Mouse (Mus musculus) megakaryocyte, adult 5-6 weeks (primary cell): ENCODE measurements around the gene Wiz. TPM values are rescaled to one million over a fixed set of nuclear protein-coding genes. Genes with fewer than 3 reads are reported as not detected.

Experiments used
- ATAC-seq: 2 replicates; pipeline ENCODE4 v1.8.0; 2016; ENCODE audit warnings: mild to moderate bottlenecking, inconsistent platforms; ENCODE audit not compliant: poor library complexity, severe bottlenecking
- total RNA-seq, 2 experiments: library from RNA; stranded (forward) in 1 of 2; stranded (reverse) in 1 of 2; fragments of 153-499, 151-499 nt in 1 of 2; fragments of 221-1000, 200-1000 nt in 1 of 2; gene quantifications; 2 replicates each; pipeline versions ENCODE4 v1.2.3 to v1.2.4; 2015 to 2017

The Wiz gene
- 17.2 and 23.0 TPM in 2 replicates for total RNA-seq (2015)
- 4.9 and 5.9 TPM in 2 replicates for total RNA-seq (2017)

DNA sequence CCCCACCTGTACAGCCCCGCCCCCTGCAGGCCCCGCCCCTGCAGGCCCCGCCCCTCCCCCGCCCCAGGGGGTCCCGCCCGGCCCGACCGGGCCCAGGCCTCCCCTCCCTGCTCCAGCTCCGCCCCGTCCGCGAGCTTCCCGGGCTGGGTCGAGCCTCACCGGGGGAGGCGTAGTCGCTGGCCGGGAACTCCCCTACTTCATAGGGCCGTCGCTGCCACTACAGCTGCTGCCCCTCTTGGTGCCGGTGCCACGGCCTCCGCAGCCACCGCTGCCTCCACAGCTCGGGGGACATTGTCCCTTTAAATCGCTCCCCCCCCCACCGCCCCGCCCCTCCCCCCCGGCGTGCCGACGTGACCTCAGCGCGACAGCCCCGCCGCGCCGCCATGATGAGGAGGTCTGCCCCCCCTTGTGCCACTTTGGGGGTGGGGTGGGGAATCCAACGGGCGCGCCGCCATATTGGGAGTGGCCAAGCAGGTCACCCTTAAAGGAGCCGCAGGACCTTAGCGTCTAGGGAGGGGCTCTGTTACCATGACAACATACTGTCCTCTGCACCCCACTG lies at the start of gene Wiz:
TSS of gene Wiz (minus strand) at position 339 of the 559 bp plus-strand sequence.
- peak; percentile 90 for ATAC-seq

DNA sequence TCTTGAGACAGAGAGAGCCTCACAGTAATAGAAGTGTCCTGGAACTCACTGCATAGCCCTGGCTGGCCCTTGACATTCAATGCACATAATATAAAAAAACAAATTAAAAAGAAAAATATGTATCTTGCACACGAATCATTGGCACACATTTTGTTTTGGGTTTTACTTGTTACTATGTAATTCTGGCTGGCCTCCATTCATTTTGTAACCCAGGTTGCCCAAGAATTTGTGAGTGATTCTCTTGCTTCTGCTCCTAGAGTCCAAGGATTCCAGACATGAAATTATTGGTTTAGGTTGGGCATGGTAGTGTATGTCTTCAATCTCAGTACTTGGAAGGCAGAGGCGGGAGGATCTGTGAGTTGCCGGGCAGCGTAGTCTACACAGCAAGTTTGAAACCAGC lies 47.9 kb upstream of the Wiz start:
- no peak for ATAC-seq

DNA sequence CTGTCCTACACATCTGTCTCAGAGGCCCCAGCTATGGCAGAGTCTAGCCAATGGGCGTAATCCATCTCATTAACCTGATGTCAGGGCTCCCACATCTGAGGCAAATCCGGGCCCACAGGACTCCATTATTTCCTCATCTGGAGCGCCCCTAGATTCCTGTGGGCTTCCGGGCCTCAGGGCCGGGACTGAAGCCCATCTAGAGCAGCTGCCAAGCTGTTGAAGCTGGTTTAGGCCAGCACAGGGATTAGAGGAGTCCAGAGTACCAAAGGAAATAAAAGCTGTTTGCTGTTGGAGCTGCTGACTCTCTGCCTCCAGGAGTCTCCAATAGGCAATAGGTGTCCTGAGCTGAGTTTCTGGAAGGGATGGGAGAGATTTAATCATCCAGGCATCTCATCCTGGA lies 45.9 kb upstream of the Wiz start:
- no peak for ATAC-seq

DNA sequence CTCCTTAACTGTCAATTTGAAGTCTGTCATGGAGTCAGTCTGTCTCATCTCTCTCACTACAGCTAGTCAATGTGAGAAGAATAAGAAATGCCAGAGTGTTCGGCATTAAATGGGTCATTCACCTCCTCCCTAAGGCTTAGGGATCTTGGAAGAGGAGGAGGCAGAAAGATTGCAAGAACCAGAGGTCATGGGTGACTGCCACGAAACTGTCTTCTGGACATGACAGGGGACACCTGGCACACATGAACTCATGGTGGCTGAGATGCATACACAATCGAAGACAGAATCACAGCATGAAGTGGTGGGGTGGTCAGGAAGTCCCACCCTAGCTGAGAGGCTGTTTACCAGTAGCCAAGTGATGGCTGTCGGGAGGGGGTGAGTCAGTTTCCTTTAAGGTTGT lies 45.1 kb upstream of the Wiz start:
- ATAC-seq = no peak

DNA sequence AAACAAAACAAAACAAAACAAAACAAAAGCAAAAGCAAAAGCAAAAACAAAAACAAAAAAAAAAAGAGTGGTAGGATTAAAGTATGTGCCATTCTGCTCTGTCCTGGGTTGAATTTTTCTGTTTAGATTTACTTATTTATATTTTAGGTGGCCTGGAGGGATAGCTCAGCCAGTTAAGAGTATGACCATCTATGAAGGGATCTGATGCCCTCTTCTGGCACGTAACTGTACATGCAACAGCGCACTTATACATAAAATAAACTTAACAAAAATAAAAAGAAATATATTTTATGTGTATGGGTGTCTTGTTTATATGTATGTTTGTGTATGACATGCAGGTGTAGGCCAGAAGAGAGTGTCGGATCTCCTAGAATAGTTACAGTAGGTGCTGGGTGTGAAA lies 42.7 kb upstream of the Wiz start:
- peak; percentile 62; the same call in 1 of the 2 replicates for ATAC-seq

DNA sequence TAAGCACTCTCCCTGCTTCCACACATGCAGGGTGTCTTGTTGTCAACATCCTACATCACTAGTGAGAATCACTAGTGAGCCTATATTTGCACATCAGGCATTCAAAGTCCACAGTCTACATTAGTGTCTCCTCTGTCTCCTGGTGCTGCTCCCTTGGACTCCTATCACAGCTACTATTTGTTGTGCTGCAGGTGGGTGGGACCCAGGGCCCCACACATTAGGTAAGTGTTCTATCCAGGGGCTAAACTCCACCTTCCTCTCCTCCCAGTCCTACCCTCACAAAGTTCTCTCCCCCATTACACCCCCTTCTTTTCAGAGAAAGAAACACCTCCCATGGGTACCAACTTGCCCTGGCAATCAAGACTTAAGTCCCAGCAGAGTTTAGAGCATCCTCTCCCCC lies 37.4 kb upstream of the Wiz start:
- ATAC-seq = no peak

DNA sequence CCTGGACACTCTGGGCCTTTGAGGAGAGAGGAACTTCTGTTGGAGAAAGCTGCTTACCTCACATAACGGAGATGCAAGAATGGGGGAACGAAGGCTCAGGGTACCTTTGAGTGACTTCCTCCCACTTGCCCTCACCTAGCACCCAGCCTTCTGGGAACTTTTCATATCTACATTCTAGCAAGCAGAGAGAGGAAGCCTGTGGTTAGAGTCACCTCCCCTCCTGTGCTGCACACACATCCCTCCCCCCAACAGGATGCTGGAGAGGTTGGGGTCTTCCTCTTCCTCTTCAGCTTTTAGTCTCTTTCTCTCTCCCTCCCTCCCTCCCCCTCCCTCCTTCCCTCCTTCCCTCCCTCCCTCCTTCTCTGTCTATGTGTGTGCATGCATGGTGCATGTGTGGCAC lies 34.8 kb upstream of the Wiz start, which contains the start of gene Pglyrp2:
TSS of gene Pglyrp2 (minus strand) at position 134 of the 400 bp plus-strand sequence.
- ATAC-seq = peak; percentile 68

DNA sequence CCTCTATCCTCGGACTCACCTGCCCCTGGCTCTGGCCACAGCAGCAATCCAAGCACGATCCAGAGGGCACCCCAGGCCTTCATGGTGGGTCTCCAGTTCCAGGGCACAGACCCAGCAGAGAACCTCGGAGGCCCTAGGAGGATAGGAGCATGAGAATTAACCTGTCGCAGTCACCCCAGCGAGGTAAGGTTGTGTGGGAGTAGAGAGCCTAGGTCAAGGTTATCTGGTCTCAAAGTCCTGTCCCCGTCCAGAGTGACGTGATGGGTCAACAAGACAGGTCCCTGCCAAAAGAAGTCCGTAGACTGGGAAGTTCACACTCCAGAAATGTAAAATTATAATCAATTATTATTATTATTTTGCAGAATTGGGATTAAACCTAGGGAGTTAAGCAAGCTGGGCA lies 31.5 kb upstream of the Wiz start:
- ATAC-seq = no peak

DNA sequence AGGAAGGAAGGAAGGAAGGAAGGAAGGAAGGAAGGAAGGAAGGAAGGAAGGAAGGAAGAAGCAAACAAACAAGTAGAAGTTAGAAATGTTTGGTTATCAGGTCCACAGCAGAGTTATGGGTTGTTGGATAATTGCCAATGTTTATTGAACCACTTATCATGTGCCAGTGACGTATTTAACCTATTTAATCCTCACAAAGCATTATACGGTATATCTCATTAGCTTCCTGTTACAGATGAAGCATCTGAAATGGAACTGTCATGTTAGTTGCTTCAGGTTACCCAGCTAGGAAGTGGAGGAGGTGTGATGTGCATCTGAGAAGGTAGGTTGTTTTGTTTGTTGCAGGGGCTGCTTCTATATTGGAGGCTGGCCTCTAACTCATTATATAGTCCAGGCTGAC lies 30.8 kb upstream of the Wiz start:
- no peak for ATAC-seq

DNA sequence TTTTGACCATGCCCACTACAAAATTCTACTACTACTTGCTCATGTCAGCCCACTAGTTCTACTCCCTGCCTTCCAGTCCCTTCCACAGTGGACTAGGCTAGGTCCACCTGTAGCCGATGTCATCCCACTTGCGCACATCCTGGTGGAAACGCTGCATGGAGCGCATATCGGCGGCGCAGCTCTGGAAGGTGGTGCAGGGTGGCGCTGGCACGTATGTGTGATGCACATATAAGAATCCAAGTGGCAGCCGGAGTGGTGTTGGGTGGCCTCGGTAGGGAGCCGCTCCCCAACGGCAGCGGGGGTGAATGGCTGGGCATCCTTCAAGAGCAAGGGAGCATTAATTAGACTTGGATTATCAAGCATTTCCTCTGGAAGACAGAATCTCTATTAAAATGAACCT lies 27.5 kb upstream of the Wiz start:
- no peak for ATAC-seq

DNA sequence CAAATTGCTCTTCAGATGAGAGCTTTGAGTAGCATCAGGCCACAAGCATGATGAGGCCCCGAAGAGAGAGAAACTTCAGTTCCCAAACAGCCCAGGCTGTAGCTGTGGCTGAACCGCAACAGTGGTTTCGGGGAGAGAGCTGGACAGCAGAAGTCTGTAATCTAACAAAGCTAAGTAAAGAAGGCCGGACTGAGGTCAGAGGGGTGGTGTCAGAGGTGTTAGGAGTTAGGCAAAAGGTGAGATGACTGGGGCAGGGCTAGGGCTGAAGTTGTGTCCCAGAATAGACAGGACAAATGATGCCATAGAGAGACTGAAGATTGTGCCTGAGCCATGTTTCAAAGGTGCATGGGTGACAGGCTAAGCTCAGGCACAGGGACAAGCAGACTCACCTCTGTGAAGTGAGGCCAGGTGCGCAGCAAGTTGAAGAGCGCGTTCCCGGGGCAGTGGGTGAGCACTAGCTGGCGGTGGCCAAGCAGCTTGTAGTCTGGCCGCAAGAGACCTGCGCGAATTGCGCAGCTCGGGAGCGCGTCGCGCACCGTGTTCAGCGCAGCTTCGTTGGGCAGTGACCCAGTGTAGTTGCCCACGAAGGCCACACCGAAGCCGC lies 26.3 kb upstream of the Wiz start:
- ATAC-seq = no peak

DNA sequence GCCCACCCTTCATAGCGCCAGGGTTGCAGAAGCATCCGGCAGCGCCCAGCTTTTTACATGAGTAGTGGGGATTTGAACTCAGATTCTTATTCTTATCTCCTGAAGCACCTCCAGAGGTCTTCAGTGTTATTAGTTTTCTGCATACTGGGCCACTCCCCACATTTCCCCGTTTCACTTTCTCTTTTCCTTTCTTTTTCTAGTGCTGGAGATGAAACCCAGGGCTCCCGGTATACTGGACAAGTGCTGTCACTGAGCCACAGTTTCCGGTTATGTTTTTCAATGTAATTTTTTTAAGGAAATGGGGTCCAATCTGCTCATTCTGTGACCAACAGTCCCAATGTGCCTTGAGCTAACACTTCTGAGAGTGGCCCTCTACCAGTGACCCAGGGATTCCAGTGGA lies 22.7 kb upstream of the Wiz start:
- peak; percentile 38; the same call in 1 of the 2 replicates for ATAC-seq

DNA sequence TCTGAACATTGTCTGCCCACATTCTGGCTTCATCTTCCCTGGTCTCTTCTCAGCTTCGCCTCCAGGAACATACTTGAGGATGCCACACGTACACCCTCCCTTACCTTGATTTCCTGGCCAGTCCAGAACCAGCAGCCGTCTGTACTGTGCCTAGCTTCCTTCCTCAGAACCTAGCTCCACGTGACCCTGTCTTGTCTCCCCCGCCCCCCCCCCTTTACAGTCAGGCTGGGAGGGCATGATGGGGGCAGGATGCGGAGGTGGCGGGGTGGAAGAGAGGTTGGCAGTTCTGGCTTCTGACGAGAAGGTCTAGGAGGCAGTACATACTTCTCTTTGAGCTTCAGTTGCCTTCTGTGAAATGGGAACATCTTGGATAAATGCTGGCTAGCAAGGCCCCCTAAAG lies 14.2 kb upstream of the Wiz start, which contains the start of gene Rasal3:
TSS of gene Rasal3 (minus strand) at position 167 of the 400 bp plus-strand sequence.
- ATAC-seq = peak; percentile 71

DNA sequence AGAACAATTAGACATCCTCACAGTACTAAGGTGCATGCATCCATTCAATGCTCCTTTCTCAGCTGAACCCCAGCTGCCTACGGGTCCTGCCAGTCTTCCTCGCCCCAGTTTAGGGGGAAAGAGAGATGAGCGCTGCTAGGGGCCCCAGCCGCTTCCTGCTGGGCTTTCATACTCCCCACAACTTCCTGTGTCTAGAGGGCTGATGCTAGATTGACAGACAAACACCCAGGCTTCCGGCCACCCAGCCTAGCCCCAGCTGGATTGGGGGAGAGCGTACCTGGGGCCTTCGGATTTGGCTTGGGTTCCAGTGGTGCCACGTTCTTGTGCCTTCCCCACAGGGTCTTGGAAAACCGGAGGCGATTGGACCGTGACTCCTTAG lies 13.5 kb upstream of the Wiz start:
- ATAC-seq = peak; percentile 91

DNA sequence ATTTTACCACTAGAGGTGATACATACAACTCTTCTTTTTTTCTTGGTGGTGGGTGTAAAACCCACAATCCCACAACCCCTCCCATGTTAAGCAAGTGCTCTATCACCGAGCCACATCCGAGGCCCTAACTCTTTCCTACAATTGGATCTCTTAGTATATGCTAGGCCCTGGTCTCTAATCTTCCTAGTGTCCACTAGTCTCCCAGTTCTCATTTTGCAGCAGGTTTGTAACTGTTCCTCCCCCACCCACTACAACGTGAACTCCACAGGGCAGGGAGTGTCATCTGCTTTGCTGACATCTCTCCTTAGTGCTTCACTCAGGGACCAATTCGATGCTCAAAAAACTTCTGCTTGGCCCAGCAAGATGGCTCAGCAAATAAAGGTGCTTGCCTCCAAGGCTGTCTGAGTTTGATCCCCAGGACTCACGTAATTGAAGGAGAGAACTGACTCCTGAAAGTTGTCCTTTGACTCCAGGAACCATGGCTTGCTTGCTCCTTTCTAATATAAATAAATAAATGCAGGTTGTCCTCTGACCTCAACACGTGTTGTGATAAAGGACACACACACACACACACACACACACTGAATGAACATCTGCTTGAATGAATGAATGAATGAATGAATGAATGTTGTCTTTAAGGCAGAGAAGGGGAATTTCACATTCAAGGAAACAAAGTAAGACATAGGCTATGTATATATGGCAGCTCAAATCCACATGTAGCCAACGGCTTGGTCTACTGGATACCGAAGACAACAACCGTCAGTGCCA lies 13.0 kb upstream of the Wiz start:
- ATAC-seq = peak; percentile 23; the same call in 1 of the 2 replicates

DNA sequence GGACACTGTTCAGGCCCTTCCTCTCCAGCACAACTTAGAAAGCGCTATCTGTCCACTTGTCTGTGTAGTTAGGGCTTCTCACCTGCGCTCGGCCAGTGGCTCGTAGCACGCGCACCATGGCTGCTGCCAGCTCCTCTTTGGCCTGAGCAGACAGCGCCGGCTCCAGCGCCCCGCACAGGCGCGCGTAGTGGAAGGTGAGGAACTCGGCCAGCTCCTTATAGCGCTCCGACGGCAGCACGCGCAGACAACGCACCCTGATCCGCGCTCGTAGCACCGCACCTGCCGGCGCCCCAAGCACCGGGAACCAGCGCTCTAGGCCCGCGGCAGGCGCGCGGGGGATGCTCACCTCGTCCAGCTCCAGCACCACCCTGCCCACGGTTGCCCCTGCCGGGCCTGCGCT lies 7.0 kb upstream of the Wiz start:
- no peak for ATAC-seq

DNA sequence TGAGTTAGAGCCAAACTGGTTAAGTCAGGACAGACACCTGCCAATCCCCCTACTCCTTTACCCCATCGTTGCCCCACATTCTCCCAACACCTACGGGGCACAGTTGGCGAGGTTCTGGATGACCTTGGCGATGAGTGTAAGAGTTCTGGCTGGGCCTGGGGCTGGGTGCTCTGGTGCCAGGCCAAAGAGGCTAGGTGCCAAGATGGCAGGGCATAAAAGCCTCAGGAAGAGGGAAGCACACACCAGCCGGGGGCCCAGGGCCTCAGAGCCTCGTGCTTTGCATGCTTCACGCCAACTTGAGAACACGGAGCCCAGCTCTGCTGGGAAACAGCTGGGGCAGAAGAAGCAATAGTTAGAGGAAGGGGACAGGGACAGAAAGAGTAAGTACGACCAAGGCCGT lies 4.7 kb upstream of the Wiz start:
- no peak for ATAC-seq

DNA sequence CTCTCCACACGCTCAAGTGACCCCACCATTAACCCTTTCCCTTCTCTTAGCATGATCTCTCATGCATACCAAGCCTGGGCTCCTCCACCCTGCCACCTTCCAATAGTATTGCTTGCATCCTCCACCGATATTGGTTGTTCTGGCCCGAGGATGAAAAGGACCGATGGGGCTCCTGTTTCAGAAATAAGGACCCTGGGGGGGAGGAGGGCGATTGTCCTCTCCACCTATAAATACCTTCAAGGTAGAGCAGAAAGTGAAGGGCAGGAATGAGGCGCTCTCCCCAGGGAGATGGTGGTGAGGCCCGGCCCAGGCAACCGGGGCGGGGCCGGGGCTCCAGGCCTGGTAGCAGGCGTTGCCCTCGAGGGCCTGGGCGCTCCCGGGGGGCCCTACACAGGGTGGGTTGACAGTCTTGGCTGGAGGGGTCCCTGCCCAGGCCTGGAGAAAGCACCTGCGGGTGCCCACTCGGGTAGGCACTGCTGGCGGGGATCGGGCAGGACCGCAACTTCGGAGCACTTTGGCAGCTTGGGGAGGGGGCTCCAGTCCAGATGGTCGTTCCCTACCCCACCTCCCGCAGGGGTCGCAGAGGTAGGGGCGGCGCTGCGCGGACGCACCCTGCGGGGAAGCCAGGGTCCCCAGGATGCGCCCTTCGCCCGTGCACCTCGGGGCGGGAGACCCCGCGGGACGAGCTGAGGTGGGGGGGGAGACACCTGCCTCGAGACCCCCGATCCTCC lies 704 bp downstream of the Wiz start:
- no peak for ATAC-seq

DNA sequence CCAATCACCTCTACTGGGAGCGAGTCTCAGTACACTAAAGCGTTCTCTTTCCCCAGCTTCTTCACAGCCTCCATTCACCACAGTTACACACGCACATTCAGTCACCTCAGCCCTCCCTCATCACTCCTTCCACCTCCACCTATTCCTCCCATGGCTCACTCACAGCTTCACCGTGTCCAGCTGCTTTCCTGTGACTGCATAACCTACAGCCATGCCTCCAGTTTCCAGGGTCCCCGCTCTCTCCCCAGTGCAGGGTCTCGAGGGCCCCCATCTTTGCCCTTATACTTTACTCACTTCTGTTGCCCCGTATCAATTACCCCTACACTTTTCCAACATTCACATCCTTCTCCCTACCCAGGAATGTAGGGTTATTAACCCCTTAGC lies 1.3 kb downstream of the Wiz start:
- no peak for ATAC-seq

DNA sequence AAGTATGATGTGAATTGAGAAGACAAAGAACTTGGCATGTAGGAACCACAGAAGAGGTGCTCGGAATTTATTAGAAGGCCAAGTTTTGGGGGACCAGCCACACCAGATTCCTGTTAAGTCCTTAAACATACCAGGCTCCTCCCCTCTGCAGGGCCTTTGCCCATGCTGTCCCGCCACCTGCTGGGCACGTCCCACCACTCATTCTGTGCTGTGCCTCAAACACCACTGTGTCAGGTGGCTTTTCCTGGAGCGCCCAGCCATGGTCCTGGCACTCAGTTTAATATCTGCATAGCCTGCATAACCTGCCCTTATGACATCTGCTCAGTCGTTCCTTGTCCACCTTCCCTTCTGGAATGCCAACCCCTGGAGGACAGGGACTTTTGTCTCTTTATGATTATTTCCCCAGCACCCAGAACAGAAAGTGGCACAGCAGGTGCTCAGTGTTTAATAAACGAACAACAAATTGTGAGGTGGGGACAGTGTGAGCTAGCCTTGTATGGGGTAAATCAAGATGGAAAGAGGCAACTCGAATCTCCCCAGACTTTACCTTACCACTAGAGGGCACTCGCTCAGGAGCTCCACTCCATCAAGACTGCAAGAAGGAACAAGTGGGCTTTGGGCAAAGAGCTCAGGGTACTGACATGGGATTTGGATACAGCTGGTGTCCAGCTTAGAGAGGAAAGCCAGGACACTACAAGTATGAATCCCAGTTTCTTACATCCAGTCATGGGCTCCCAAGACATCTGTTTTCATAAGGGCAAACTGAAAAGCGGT lies 2.4 kb downstream of the Wiz start:
- peak; percentile 33; the same call in 1 of the 2 replicates for ATAC-seq

DNA sequence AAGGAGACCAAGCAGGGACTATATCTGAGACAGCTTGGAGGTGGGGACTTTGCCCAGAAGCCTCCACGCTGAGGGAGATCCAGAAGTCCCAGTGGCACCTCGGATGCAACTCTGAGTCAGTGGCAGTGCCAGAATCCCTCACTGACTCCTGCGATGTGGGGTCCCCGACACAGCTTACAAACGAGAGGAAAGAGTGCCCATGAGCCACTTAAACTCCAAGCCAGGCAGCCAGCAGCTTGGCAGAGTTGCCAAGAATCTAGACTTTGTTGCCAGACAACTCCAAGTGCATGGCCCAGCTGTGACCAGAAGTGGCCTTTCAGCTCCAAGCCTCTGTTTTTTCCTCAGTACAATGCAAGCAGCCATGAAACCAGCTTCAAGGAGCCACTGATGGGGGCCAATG lies 5.6 kb downstream of the Wiz start:
- no peak for ATAC-seq
